Mouse (Mus musculus) yolk sac, embryonic 10.5 days (tissue): ENCODE results near the gene Dut.

ENCODE experiments used
- DNase-seq: peaks from one replicate; pipeline ENCODE4 v3.0.0-alpha.2; 2017; ENCODE audit warnings: low spot score

Dut gene

DNA sequence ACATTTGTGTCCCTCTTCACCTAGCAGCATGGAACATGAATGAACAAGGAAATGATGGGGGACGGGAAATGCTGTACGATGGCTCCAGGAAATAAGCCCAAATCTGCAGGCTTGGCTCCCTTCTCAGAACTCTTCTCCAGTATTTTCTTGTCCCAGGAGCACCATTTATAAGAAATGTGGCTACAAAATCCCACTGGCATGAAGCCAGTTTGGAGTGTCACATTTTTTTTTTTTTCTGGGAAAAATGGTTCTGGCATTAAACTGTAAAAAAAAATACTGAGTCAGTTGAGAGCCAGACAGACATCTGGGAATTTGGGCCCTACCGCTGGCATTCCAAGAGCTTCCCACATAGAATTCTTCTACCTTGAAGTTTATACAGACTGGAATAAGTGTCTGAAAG is 57.8 kb downstream of the Dut start:
- DNase-seq, result no peak

DNA sequence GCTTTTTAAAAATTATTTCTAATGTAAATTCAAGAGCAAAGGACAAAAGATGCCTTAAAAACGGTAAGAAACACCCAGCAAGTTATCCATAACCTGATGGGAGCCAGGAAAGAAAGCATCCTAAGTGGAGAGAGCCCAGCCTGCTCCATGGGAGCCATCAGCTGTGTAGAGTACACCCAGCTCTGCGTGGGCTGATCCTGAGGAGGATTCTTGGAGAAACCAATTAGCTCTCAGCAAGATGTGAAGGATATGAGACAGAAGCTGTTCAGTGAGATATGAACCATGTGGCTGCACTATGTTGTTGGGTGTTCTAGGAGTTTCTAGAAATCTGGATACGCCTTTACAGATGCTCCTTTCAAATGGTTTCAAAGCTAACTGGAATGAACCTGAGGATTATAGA is 58.7 kb downstream of the Dut start:
- DNase-seq, result no peak
